Mouse (Mus musculus) thymus, adult 2 months (tissue): ENCODE data around the gene Mmrn1.

Source experiments
- CTCF ChIP-seq: fragments of 200-500 bp; IDR thresholded peaks from 2 replicates; pipeline ENCODE4 v1.5.1; 2012; ENCODE audit warnings: mild to moderate bottlenecking, control low read depth, low read length, moderate library complexity, borderline replicate concordance; ENCODE audit not compliant: control insufficient read depth, poor library complexity, insufficient read depth; ENCODE audit errors: extremely low read depth
- POLR2A ChIP-seq: fragments of 200-500 bp; IDR thresholded peaks from 2 replicates; pipeline ENCODE4 v1.6.1; 2012; ENCODE audit warnings: mild to moderate bottlenecking, low read length, control low read depth, moderate library complexity; ENCODE audit not compliant: control insufficient read depth, poor library complexity, insufficient read depth; ENCODE audit errors: extremely low read depth

DNA sequence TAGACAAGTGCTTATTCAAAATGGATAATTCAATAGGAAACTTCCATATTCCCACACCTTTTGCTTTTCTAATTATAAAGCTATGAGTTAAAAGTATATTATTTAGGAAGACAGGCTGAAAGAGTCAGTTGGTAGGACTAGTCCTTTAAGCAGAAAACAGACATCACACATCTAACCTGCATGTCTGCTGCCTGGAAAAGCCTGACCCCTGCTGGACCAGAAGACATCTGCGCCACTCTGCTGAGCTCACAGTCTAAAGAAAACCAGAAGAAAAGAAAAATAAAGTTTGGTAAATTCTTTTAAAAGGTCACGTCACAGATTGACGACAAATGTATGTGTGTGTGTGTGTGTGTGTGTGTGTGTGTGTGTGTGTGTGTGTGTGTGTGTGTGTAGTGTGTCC, 25.6 kb downstream of the Mmrn1 start:
- TF ChIP-seq CTCF (no peak), POLR2A (no peak)
